Mouse (Mus musculus): ENCODE measurements at regions not wholly inside any gene's neighbourhood (a gene's known extent, or its start where the extent isn't known, plus 50 kb on each side); places are given as distances from the start of the nearest gene placed in this dataset.
A peak's percentile ranks its signal among the peaks of the same experiment; 100 is the strongest.

GRCm38 (mm10) chr14:76244338-76245062 is 133.8 kb downstream of the Nufip1 start:
- no peak for DNase-seq (ENCODE audit: low spot score)

DNA sequence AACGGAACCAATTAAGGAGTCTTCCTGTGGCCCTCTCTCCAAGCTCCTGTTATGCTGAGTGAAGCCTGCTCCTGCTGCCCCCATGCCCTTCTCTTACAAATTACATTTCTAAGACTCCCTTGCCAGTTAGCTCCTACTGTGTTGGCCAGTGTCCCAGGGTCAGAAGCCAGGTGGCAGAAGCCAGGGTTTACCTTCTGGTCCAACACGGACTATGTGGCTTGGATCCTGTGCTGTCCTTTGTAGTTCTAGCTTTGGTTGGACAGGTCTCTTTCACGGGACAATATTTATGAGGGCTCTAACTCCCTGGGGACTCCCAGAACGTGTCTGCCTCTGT is 134.3 kb downstream of the Nufip1 start:
- no peak for DNase-seq (ENCODE audit: low spot score)

GRCm38 (mm10) chr14:76247664-76248063 is 137.0 kb downstream of the Nufip1 start:
- DNase-seq (ENCODE audit: low spot score): peak; percentile 25

GRCm38 (mm10) chr14:76253850-76254249 is 143.2 kb downstream of the Nufip1 start:
- DNase-seq (ENCODE audit: low spot score): no peak

- no peak for DNase-seq (ENCODE audit: low spot score)
These were observed 144.1 kb downstream of the Nufip1 start for GRCm38 (mm10) chr14:76254565-76255501.

GRCm38 (mm10) chr14:76255971-76256370 is 145.3 kb downstream of the Nufip1 start:
- DNase-seq (ENCODE audit: low spot score): no peak

DNA sequence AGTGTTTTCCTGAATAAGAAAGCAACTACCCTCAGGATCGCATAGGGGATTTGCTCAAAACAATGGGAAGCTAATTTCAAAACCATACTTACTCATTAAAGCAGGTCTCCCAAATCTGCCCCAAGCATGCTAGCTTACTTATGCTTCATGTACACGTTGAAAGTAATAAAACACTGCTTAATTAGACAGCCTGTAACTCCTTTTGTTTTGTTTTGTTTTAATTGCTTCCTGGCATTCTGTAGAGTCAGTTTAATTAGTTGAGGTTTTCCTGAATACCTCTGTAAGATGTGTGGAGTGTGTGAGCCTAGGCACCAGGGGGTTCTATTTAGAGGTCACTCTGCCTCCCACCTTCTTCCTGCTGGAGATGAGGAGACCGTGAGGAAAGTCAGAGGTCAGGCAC is 147.9 kb downstream of the Nufip1 start:
- no peak for DNase-seq (ENCODE audit: low spot score)

- no peak for DNase-seq (ENCODE audit: low spot score)
These were observed 150.1 kb downstream of the Nufip1 start for GRCm38 (mm10) chr14:76260628-76261293.

DNA sequence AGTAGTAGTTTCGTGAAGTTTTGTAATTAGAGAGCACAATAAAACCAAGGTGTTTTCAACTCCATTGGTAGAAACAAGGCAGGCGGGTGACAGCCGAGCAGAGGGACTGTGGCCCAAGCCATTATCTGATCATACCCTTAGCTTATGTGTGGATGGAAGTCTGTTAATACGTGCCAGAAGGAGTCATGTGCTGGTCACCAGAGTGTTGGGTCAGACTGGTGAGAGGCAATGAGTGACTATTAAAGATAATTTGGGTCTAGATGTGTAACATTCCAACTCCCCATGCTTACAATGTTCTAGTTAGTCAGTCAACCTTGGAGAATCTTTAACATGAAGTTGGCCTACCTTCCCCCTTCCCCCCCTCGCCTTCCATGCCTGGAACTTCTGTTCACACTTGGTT is 151.1 kb upstream of the Tsc22d1 start:
- no peak for DNase-seq (ENCODE audit: low spot score)

GRCm38 (mm10) chr14:76265819-76266218 is 148.9 kb upstream of the Tsc22d1 start:
- DNase-seq (ENCODE audit: low spot score): no peak

DNA sequence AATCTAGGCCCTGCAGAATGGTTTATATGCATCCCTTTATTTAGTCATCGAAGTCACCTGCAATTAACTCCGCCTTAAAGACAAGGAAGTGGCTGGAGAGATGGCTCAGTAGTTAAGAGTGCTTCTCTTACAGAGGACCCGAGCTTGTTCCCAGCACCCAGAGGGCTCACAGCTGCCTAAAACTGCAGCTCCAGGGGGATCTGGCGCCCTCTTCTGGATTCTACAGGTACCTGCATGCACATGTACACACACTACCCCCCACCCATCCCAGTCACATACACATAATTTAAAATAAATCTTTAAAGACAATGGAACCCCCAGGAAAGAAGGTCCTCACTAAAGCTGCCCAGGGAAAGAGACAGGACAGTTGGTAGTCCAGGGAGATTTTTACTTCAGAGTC is 148.5 kb upstream of the Tsc22d1 start:
- no peak for DNase-seq (ENCODE audit: low spot score)

DNA sequence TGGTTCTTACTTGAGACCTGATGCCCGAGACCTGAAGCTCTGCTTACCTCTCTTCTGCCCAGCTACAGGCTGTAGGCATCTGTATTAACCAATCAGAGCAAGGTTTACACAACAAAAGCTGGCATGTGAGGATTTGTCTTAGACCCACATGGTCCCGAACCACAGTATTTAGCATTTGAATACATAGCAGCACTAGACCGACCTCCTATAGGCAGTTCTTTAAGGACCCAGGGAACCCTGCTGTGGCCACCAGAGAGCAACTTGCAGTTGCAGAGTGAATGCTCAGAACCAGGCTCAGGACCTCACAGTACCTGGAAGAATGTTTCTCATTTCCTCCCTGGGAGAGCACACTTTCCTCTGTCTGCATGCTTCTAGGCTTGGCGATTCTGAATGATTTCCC is 147.7 kb upstream of the Tsc22d1 start:
- DNase-seq (ENCODE audit: low spot score): no peak

- no peak for DNase-seq (ENCODE audit: low spot score)
These were observed 143.6 kb upstream of the Tsc22d1 start for GRCm38 (mm10) chr14:76271190-76271589.

GRCm38 (mm10) chr14:76272840-76273239 is 141.9 kb upstream of the Tsc22d1 start:
- no peak for DNase-seq (ENCODE audit: low spot score)

DNA sequence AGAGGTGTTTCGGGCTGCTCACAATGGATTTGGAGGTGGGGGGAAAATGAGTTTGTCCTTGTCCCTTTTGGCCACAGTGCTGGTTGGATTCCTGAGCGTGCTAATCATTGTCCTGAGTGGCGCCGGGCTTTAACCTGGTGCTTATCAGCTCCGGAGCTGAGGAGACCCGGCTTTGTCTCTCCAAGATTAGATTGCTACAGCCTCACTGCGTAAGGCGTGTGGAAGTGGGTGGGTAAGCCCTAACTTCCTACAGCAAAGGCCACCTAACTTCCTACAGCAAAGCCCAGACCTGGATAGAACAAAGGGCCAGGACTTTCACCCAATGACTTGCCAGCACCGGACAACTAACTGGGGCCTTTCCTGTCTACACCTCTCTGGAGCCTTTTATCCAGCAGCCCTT is 138.1 kb upstream of the Tsc22d1 start:
- no peak for DNase-seq (ENCODE audit: low spot score)

GRCm38 (mm10) chr14:76278751-76279450 is 135.9 kb upstream of the Tsc22d1 start:
- DNase-seq (ENCODE audit: low spot score): no peak

- no peak for DNase-seq (ENCODE audit: low spot score)
These were observed 135.2 kb upstream of the Tsc22d1 start for GRCm38 (mm10) chr14:76279561-76279960.

GRCm38 (mm10) chr14:76281867-76282266 is 132.9 kb upstream of the Tsc22d1 start:
- no peak for DNase-seq (ENCODE audit: low spot score)

DNA sequence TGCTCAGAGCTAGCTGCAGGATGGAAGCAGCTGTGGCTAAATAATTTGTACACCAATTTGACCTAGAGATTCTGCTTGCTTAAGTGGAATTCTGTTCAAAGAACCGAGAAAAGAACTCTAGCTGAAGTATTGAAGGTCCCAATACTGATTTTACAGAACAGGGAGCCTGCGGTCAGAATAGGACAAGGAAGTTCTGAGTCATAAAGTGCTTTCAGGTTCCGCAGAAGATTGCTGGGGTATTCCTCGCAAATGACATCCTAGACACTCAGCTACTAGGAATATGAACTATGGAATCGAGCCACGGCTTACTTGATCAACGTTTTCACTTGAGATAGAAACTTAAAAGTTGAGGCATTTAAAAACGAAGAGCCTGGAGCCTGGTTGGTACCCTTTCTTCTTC is 127.0 kb upstream of the Tsc22d1 start:
- DNase-seq (ENCODE audit: low spot score): no peak

- no peak for DNase-seq (ENCODE audit: low spot score)
These were observed 124.3 kb upstream of the Tsc22d1 start for GRCm38 (mm10) chr14:76290401-76291018.

GRCm38 (mm10) chr14:76292211-76292610 is 122.5 kb upstream of the Tsc22d1 start:
- no peak for DNase-seq (ENCODE audit: low spot score)
